In genomic region chr6:98956522-98957169, GRCm38 (mm10) we compare ENCODE assay signal across 11 mouse cellular contexts.
A peak's percentile ranks its signal among the peaks of the same experiment; 100 is the strongest.
DNase-seq lines count a peak whose midpoint lies in the region; ATAC-seq and TF ChIP-seq lines count a peak whose summit lies in the region.
"Had no signal": no experiment of that assay in that cellular context is flagged by ENCODE, and none has a peak within 500 bp of the region (broad histone marks: within the 10 kb centered on the region; RNA-seq: fewer than 3 reads in every experiment).

No protein-coding gene starts in this region.

- no peaks in the 10 kb centered on the region for H3K4me1 ChIP-seq in testis, adult 2 months (ENCODE audit: control insufficient read depth, insufficient read depth, low read length)
- H3K4me1 ChIP-seq: embryonic facial prominence, embryonic 12.5 days had no signal

- H3K4me3 ChIP-seq in testis, adult 2 months (ENCODE audit: control insufficient read depth, low read depth, low read length) = no peak overlapping the region
- H3K4me3 ChIP-seq: embryonic facial prominence, embryonic 12.5 days; hindbrain, embryonic 10.5 days had no signal

- no peaks in the 10 kb centered on the region for H3K36me3 ChIP-seq in testis, adult 2 months (ENCODE audit: control insufficient read depth, insufficient read depth, low read length)

- ATAC-seq in frontal cortex, adult (ENCODE audit: low TSS enrichment) = peak; percentile 64

- H3K27ac ChIP-seq in testis, adult 2 months (ENCODE audit: control insufficient read depth, insufficient read depth, low read depth, low read length) = no peak overlapping the region
- H3K27ac ChIP-seq: embryonic facial prominence, embryonic 12.5 days; hindbrain, embryonic 10.5 days had no signal

- no peak for TF ChIP-seq POLR2A in testis, adult 2 months (IDR thresholded peaks at IDR 0.05; ENCODE audit: control insufficient read depth, low read depth, low read length)

- DNase-seq in frontal cortex, postnatal 25 days (ENCODE audit: low spot score in 2 of 2) = no peak
- DNase-seq in testis, postnatal 14 days (ENCODE audit: low spot score) = no peak
- peak; percentile 26 for DNase-seq in lung, postnatal 25 days (ENCODE audit: low spot score)
- DNase-seq in adipocyte (ENCODE audit: low spot score) = no peak
- DNase-seq in urinary bladder, postnatal 10 days (ENCODE audit: low spot score) = no peak
- no peak for DNase-seq in yolk sac, embryonic 10.5 days (ENCODE audit: low spot score)
- DNase-seq: midbrain, embryonic 14.5 days had no signal

- peak; percentile 9; the same call in 1 of the 2 replicates for TF ChIP-seq CTCF in testis, adult 2 months (IDR thresholded peaks at IDR 0.05; ENCODE audit: control insufficient read depth, insufficient read depth, insufficient replicate concordance, low read depth, low read length)

- no peaks in the 10 kb centered on the region for H3K27me3 ChIP-seq in testis, adult 2 months (ENCODE audit: control insufficient read depth, insufficient read depth, low read length)
- H3K27me3 ChIP-seq: embryonic facial prominence, embryonic 12.5 days had no signal
